Mouse (Mus musculus) 3134 (cell line): ENCODE results near the gene Hsd17b14.
A peak's percentile ranks its signal among the peaks of the same experiment; 100 is the strongest.
"Not testable (repeated sequence)": the region's sequence is repeated elsewhere in the genome, so short reads cannot be mapped to it uniquely, and the experiment has no call there.

Experiments used
- DNase-seq: peaks from one replicate; pipeline ENCODE4 v3.0.0-alpha.2; 2011; ENCODE audit warnings: low spot score; ENCODE audit not compliant: insufficient read length; ENCODE audit errors: extremely low read depth

The Hsd17b14 gene

GRCm38 (mm10) chr7:45527169-45527568 lies 27.5 kb upstream of the Hsd17b14 start:
- not testable (repeated sequence) for DNase-seq

- no peak for DNase-seq
Measured at GRCm38 (mm10) chr7:45529461-45529860, 25.2 kb upstream of the Hsd17b14 start.

DNA sequence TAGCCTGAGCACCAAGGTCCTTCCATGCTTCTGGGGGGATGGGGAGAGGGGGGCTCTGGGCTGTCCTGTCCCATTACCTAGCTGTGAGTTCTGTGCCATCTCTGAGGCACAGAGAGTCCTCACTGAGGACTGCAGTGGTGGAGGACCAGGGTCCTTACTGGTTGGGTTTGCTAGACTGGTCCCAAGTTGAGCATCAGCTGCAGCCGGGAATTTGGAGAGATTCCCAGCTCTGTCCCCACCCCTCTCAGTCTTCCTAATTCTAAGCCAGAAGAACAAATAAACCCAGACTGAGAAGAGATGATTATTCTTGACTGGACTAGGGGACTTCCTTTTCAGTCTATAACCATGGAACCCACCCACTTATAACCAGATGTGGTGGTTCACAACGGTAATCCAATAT lies 24.1 kb upstream of the Hsd17b14 start:
- no peak for DNase-seq

GRCm38 (mm10) chr7:45535676-45536075 lies 19.0 kb upstream of the Hsd17b14 start:
- DNase-seq = no peak

GRCm38 (mm10) chr7:45537602-45538001 lies 17.1 kb upstream of the Hsd17b14 start:
- DNase-seq = no peak

GRCm38 (mm10) chr7:45538163-45539041 lies 16.3 kb upstream of the Hsd17b14 start:
- DNase-seq = no peak

- no peak for DNase-seq
Measured at GRCm38 (mm10) chr7:45539095-45539494, 15.6 kb upstream of the Hsd17b14 start.

DNA sequence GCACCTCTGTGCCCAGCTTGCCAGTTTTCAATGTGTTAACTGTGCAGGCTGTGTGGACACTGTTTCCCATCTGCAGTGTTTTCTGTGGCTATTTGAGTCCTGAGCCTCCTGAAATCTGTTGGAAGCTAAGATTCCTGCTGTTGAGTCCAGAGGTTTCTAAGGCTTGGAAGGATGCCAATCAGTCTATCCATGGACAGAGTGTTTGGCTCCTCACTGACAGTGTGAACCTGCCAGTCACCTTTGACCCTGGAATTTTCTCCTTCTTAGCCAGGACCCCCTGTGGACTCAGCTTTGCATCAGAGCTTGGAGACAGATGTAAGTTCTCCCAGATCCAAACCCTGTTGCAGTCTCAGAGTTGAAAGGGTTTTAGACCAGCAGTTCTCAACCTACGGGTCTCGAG lies 14.5 kb upstream of the Hsd17b14 start:
- no peak for DNase-seq

DNA sequence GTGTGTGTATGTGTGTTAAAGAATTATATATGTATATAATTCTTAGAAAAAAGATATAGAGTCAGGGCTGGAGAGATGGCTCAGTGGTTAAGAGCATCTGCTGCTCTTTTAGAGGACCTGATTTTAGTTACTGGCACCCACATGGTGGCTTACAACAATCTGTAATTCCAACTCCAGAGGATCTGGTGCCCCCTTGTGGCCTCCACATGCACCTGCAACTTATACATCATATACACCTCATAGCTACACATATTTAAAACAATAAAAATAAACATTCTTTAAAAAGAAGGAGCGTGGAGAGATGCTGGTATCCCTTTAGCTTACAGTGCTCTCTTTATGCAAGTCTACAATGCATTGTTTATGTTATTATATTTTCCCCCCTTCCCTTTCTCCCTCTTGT lies 10.2 kb upstream of the Hsd17b14 start:
- DNase-seq = no peak

GRCm38 (mm10) chr7:45549641-45550436 lies 4.9 kb upstream of the Hsd17b14 start:
- DNase-seq = no peak

GRCm38 (mm10) chr7:45550821-45551511 lies 3.7 kb upstream of the Hsd17b14 start:
- no peak for DNase-seq

GRCm38 (mm10) chr7:45551512-45551883 lies 3.2 kb upstream of the Hsd17b14 start:
- no peak for DNase-seq

DNA sequence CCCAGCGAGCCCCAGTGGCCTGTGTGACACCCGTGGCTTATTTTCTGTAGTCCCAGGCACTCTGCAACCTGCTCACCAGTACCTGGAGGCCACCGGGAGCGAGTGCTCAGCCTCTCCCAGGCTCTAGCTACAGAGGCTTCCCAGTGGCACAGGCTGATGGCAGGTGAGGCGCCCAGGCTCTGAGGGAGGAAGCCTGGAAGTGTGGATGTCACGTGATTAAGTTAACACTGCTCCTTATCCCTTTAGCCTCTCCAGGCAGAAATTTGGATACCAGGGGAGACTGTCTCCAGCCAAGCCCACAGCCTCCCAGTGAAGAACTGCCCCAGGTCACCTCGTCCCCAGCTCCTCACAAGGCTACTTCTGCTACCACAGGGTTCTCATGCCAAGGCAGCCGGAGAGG lies 1.2 kb upstream of the Hsd17b14 start:
- DNase-seq = no peak

- no peak for DNase-seq
Measured at GRCm38 (mm10) chr7:45553990-45554389, 703 bp upstream of the Hsd17b14 start.

DNA sequence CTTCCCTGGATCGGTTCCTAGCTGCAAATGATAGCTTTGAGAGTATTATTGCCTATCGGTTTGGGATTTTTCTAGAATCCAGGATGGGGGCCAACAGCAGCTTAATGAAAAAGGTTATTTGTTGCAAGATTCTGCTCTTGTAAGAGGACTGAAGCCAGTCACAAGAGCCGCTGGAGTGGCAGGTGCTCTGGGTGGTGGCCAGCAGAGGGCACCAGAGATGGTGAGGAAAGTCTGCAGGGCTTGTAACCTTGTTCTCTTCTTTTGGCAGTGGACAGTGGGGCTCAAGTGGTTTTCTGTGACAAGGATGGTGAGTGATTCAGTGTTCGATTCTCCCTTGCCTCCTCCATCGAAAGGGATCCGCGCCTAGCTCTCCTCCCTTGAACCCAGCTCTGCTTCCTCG lies 1.1 kb downstream of the Hsd17b14 start:
- DNase-seq = peak; percentile 66

GRCm38 (mm10) chr7:45558907-45559306 lies 4.2 kb downstream of the Hsd17b14 start:
- DNase-seq = no peak

GRCm38 (mm10) chr7:45560241-45560640 lies 5.5 kb downstream of the Hsd17b14 start:
- DNase-seq = no peak

GRCm38 (mm10) chr7:45560843-45561623 lies 6.3 kb downstream of the Hsd17b14 start:
- no peak for DNase-seq

DNA sequence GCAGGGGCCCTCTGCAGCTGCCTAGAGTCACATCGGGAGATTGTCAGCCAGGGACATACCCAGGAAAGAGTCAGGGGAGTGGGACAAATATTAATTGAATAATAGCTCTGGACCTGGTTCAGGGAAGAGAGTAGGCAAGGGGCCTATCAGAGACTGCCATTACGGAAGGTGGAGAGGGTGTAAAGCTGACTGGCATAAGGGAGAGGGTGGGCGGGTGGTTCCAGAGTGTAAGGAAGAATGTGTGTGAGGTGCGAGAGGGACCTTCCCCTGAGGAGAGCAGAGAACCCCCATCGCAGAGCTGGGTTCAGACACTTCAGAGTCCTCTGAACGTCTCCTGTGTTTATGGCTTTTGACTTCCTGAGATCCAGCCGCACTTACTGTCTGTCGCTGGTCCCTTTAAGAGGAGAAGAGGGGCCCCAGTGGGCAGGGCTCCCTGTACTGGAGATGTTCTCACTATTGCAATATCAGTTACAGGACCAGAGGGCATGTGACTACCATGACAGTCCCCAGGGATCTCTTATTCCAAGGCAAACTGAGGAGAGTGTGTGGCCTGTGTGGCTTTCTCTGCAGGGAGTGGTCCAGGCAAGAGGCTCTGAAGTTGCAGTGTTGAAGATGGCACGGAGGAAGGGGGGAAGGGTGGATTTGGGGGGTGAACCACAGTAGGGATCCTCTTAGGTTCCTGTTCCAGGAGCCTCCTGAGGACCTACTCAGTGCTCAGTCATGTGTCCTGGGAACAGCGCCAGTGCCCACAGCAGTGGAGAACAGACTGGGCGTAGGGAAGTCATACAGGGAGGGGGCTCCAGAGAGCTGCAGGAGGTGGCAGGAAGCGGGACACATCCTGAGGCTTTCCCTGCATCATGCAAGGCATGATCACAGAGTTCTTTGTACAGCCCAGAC lies 7.2 kb downstream of the Hsd17b14 start:
- no peak for DNase-seq
